Comparison of ENCODE assay signal across 21 mouse cellular contexts in the genomic region with DNA sequence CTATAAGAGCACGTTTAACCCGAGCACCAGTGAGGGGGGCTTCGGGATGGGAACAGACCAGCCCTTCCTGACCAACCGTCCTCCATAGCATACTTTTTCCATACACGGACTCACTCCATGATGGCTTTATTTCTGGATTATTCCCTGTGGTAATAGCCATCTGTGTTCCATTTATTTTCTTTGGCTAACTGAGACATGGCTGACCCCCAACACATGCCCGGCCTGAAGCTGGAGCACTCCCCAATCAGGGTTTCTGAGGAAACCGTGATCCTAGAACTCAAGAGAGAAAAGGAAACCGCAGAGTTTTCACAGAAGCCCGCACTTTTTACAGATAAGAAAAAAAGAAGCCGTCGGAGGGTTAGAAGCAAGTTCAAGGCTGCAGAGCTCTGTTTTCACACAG.
DNase-seq lines count a peak whose midpoint lies in the region; ATAC-seq and TF ChIP-seq lines count a peak whose summit lies in the region.
"Had no signal": no experiment of that assay in that cellular context is flagged by ENCODE, and none has a peak within 500 bp of the region (broad histone marks: within the 10 kb centered on the region; RNA-seq: fewer than 3 reads in every experiment).

No protein-coding gene starts in this region.

- no peak overlapping the region for H3K27ac ChIP-seq in embryonic facial prominence, embryonic 11.5 days (replicated peaks; ENCODE audit: low read depth, low read length)
- no peak overlapping the region for H3K27ac ChIP-seq in embryonic facial prominence, embryonic 10.5 days (replicated peaks)
- H3K27ac ChIP-seq in heart, embryonic 12.5 days (ENCODE audit: poor library complexity, severe bottlenecking): no peak overlapping the region
- H3K27ac ChIP-seq in midbrain, embryonic 11.5 days (ENCODE audit: low read depth, low read length): no peak overlapping the region
- no peak overlapping the region for H3K27ac ChIP-seq in midbrain, embryonic 16.5 days (ENCODE audit: low read length)
- H3K27ac ChIP-seq in lung, postnatal 0 days (ENCODE audit: low read length): no peak overlapping the region
- H3K27ac ChIP-seq: embryonic facial prominence, embryonic 13.5 days; forebrain, embryonic 12.5 days; hindbrain, embryonic 12.5 days; left cerebral cortex, adult 2 months; liver, embryonic 15.5 days; midbrain, embryonic 10.5 days; neural tube, embryonic 12.5 days had no signal

- ATAC-seq in embryonic facial prominence, embryonic 11.5 days (replicated peaks; ENCODE audit: insufficient number of reproducible peaks, low FRiP score, low TSS enrichment, low read depth): no peak
- peak; percentile 18; the same call in 1 of the 2 replicates for ATAC-seq in heart, embryonic 12.5 days (ENCODE audit: insufficient number of reproducible peaks, low FRiP score)
- ATAC-seq in midbrain, embryonic 11.5 days (ENCODE audit: low FRiP score): no peak
- ATAC-seq in midbrain, embryonic 16.5 days: no peak
- ATAC-seq in lung, postnatal 0 days: no peak

- H3K4me3 ChIP-seq in embryonic facial prominence, embryonic 11.5 days (ENCODE audit: low read depth, low read length): no peak overlapping the region
- H3K4me3 ChIP-seq in embryonic facial prominence, embryonic 10.5 days: no peak overlapping the region
- H3K4me3 ChIP-seq in heart, embryonic 12.5 days: no peak overlapping the region
- no peak overlapping the region for H3K4me3 ChIP-seq in midbrain, embryonic 11.5 days (ENCODE audit: low read depth, low read length)
- H3K4me3 ChIP-seq in midbrain, embryonic 16.5 days (ENCODE audit: low read depth, low read length): no peak overlapping the region
- H3K4me3 ChIP-seq in lung, postnatal 0 days (ENCODE audit: low read depth, low read length): no peak overlapping the region
- H3K4me3 ChIP-seq: embryonic facial prominence, embryonic 13.5 days; forebrain, embryonic 12.5 days; hindbrain, embryonic 12.5 days; left cerebral cortex, adult 2 months; liver, embryonic 15.5 days; midbrain, embryonic 10.5 days; myocyte; neural tube, embryonic 12.5 days had no signal

- H3K4me2 ChIP-seq in embryonic facial prominence, embryonic 11.5 days (ENCODE audit: low read depth, low read length): no peak overlapping the region
- H3K4me2 ChIP-seq in heart, embryonic 12.5 days: no peak overlapping the region
- H3K4me2 ChIP-seq in midbrain, embryonic 11.5 days: no peak overlapping the region
- H3K4me2 ChIP-seq in midbrain, embryonic 16.5 days (ENCODE audit: low read length): no peak overlapping the region
- no peak overlapping the region for H3K4me2 ChIP-seq in lung, postnatal 0 days (replicated peaks; ENCODE audit: low read depth, low read length)
- H3K4me2 ChIP-seq: embryonic facial prominence, embryonic 13.5 days; forebrain, embryonic 12.5 days; hindbrain, embryonic 12.5 days; liver, embryonic 15.5 days; lung, embryonic 14.5 days; neural tube, embryonic 12.5 days had no signal

- intact Hi-C loops in heart, postnatal 14 days (cut with DNase I): loop anchor here (1.0 to 5.0 kb wide), 3 partner anchors 45 to 254 kb away; a partner anchor contains a TSS

- WGBS in embryonic facial prominence, embryonic 11.5 days: 60% methylated on average over 11 of the region's 11 CpGs
- 76% methylated on average over 11 of the region's 11 CpGs for WGBS in embryonic facial prominence, embryonic 10.5 days
- WGBS in heart, embryonic 12.5 days: 62% methylated on average over 11 of the region's 11 CpGs
- WGBS in midbrain, embryonic 11.5 days: 86% methylated on average over 11 of the region's 11 CpGs
- 91% methylated on average over 11 of the region's 11 CpGs for WGBS in midbrain, embryonic 16.5 days
- WGBS in lung, postnatal 0 days: 70% methylated on average over 11 of the region's 11 CpGs

- DNase-seq in embryonic facial prominence, embryonic 11.5 days (ENCODE audit: low spot score): peak; percentile 14
- no peak for DNase-seq in embryonic facial prominence, embryonic 10.5 days (ENCODE audit: low spot score)
- no peak for DNase-seq in heart, postnatal 14 days
- peak; percentile 73 for DNase-seq in midbrain, embryonic 11.5 days (ENCODE audit: low spot score, missing footprints)
- DNase-seq in lung, postnatal 0 days (ENCODE audit: low spot score): no peak
- DNase-seq in spleen, postnatal 14 days (ENCODE audit: low spot score in 2 of 2): no peak
- DNase-seq: thymus, adult 2 months; thymus, postnatal 36 days had no signal

- no peaks in the 10 kb centered on the region for H3K9me3 ChIP-seq in embryonic facial prominence, embryonic 11.5 days (replicated peaks; ENCODE audit: control insufficient read depth, low read length)
- no peaks in the 10 kb centered on the region for H3K9me3 ChIP-seq in embryonic facial prominence, embryonic 10.5 days
- H3K9me3 ChIP-seq in heart, embryonic 12.5 days (replicated peaks): no peaks in the 10 kb centered on the region
- H3K9me3 ChIP-seq in midbrain, embryonic 11.5 days (ENCODE audit: control insufficient read depth, low read length): no peaks in the 10 kb centered on the region
- no peaks in the 10 kb centered on the region for H3K9me3 ChIP-seq in midbrain, embryonic 16.5 days (replicated peaks; ENCODE audit: control insufficient read depth, low read length, poor library complexity, severe bottlenecking)
- H3K9me3 ChIP-seq in lung, postnatal 0 days (ENCODE audit: low read length): no peaks in the 10 kb centered on the region
- H3K9me3 ChIP-seq: embryonic facial prominence, embryonic 13.5 days; forebrain, embryonic 12.5 days; hindbrain, embryonic 12.5 days; liver, embryonic 15.5 days; neural tube, embryonic 12.5 days had no signal

- no peaks in the 10 kb centered on the region for H3K36me3 ChIP-seq in embryonic facial prominence, embryonic 11.5 days (replicated peaks; ENCODE audit: control insufficient read depth, insufficient read depth, low read depth, low read length)
- H3K36me3 ChIP-seq in embryonic facial prominence, embryonic 10.5 days (replicated peaks): peaks cover 14% of the 10 kb centered on the region
- H3K36me3 ChIP-seq in heart, embryonic 12.5 days: no peaks in the 10 kb centered on the region
- H3K36me3 ChIP-seq in midbrain, embryonic 11.5 days (ENCODE audit: control insufficient read depth, insufficient read depth, low read length): no peaks in the 10 kb centered on the region
- no peaks in the 10 kb centered on the region for H3K36me3 ChIP-seq in midbrain, embryonic 16.5 days (ENCODE audit: control insufficient read depth, insufficient read depth, low read length)
- H3K36me3 ChIP-seq in lung, postnatal 0 days (ENCODE audit: insufficient read depth, low read length): no peaks in the 10 kb centered on the region
- H3K36me3 ChIP-seq: forebrain, embryonic 12.5 days; hindbrain, embryonic 12.5 days; liver, embryonic 15.5 days; midbrain, embryonic 10.5 days; neural tube, embryonic 12.5 days had no signal

- H3K27me3 ChIP-seq in embryonic facial prominence, embryonic 11.5 days (ENCODE audit: control insufficient read depth, insufficient read depth, low read length): no peaks in the 10 kb centered on the region
- H3K27me3 ChIP-seq in embryonic facial prominence, embryonic 10.5 days (replicated peaks; ENCODE audit: low read depth, poor library complexity, severe bottlenecking): no peaks in the 10 kb centered on the region
- H3K27me3 ChIP-seq in heart, embryonic 12.5 days (replicated peaks): no peaks in the 10 kb centered on the region
- no peaks in the 10 kb centered on the region for H3K27me3 ChIP-seq in midbrain, embryonic 11.5 days (ENCODE audit: control insufficient read depth, insufficient read depth, low read length)
- no peaks in the 10 kb centered on the region for H3K27me3 ChIP-seq in midbrain, embryonic 16.5 days (ENCODE audit: control insufficient read depth, insufficient read depth, low read depth, low read length)
- H3K27me3 ChIP-seq in lung, postnatal 0 days (replicated peaks; ENCODE audit: insufficient read depth, low read length): no peaks in the 10 kb centered on the region
- H3K27me3 ChIP-seq: CH12.LX; embryonic facial prominence, embryonic 13.5 days; forebrain, embryonic 12.5 days; hindbrain, embryonic 12.5 days; liver, embryonic 15.5 days; neural tube, embryonic 12.5 days had no signal

- no peak for TF ChIP-seq EP300 in lung, postnatal 0 days (IDR thresholded peaks at IDR 0.05)

- TF ChIP-seq CTCF in lung, postnatal 0 days (IDR thresholded peaks at IDR 0.05): no peak

- no peak overlapping the region for H3K9ac ChIP-seq in embryonic facial prominence, embryonic 11.5 days (replicated peaks; ENCODE audit: low read length)
- no peak overlapping the region for H3K9ac ChIP-seq in heart, embryonic 12.5 days
- no peak overlapping the region for H3K9ac ChIP-seq in midbrain, embryonic 11.5 days (ENCODE audit: low read length)
- H3K9ac ChIP-seq in midbrain, embryonic 16.5 days (ENCODE audit: low read depth, low read length): no peak overlapping the region
- H3K9ac ChIP-seq in lung, postnatal 0 days (replicated peaks; ENCODE audit: low read depth): no peak overlapping the region
- H3K9ac ChIP-seq: embryonic facial prominence, embryonic 13.5 days; forebrain, embryonic 12.5 days; forebrain, postnatal 0 days; hindbrain, embryonic 12.5 days; liver, embryonic 15.5 days; lung, embryonic 14.5 days; neural tube, embryonic 12.5 days had no signal

- no peaks in the 10 kb centered on the region for H3K4me1 ChIP-seq in embryonic facial prominence, embryonic 11.5 days (ENCODE audit: control insufficient read depth, insufficient read depth, low read length)
- H3K4me1 ChIP-seq in embryonic facial prominence, embryonic 10.5 days: peaks cover 32% of the 10 kb centered on the region
- H3K4me1 ChIP-seq in heart, embryonic 12.5 days (replicated peaks): peaks cover 10% of the 10 kb centered on the region
- H3K4me1 ChIP-seq in midbrain, embryonic 11.5 days (ENCODE audit: control insufficient read depth, insufficient read depth, low read length): no peaks in the 10 kb centered on the region
- no peaks in the 10 kb centered on the region for H3K4me1 ChIP-seq in midbrain, embryonic 16.5 days (ENCODE audit: control insufficient read depth, insufficient read depth, low read length)
- H3K4me1 ChIP-seq in lung, postnatal 0 days (ENCODE audit: insufficient read depth, low read depth, low read length): 0 out of 2 replicates have a peak, but pooled peaks cover 5% of the 10 kb centered on the region
- H3K4me1 ChIP-seq: forebrain, embryonic 12.5 days; liver, embryonic 15.5 days; midbrain, embryonic 10.5 days; neural tube, embryonic 12.5 days had no signal

Comparison
In these comparisons a context has a peak if more than half of its experiments do, and no peak if none do; other contexts are left out.
1. DNase-seq: peak in embryonic facial prominence, embryonic 11.5 days (single experiment) and midbrain, embryonic 11.5 days (single experiment); none in embryonic facial prominence, embryonic 10.5 days (single experiment), heart, postnatal 14 days (0 of 2), lung, postnatal 0 days (single experiment) and spleen, postnatal 14 days (0 of 2).